Mouse (Mus musculus): Measurements from ENCODE around the gene Tnk2. TPM values are rescaled to one million over a fixed set of nuclear protein-coding genes. Genes with fewer than 3 reads are reported as not detected.
A peak's percentile ranks its signal among the peaks of the same experiment; 100 is the strongest.

Gene Tnk2
- 10 to 100 TPM; 26.5 to 47.4 TPM for total RNA-seq (2021)
- 100 and 110 TPM in 2 replicates for polyA plus RNA-seq (2012; rRNA removed)
- long read RNA-seq, full-length matches to known transcripts = 2 of 19 reads
- long read RNA-seq, partial matches to known transcripts = 13 of 19 reads
- long read RNA-seq, other reads (novel, unspliced or antisense) = 4 of 19 reads

GRCm38 (mm10) chr16:32643661-32644061, at the start of gene Tnk2:
Tnk2 (plus strand) TSS chr16:32643874.
- DNase-seq = peak; percentile 94

GRCm38 (mm10) chr16:32593916-32594315, 49.8 kb upstream of the Tnk2 start:
- no peak for DNase-seq

- no peak for DNase-seq
These were observed 49.0 kb upstream of the Tnk2 start for GRCm38 (mm10) chr16:32594701-32595100.

- DNase-seq = peak; percentile 55
These were observed 48.4 kb upstream of the Tnk2 start for GRCm38 (mm10) chr16:32595142-32595855.

DNA sequence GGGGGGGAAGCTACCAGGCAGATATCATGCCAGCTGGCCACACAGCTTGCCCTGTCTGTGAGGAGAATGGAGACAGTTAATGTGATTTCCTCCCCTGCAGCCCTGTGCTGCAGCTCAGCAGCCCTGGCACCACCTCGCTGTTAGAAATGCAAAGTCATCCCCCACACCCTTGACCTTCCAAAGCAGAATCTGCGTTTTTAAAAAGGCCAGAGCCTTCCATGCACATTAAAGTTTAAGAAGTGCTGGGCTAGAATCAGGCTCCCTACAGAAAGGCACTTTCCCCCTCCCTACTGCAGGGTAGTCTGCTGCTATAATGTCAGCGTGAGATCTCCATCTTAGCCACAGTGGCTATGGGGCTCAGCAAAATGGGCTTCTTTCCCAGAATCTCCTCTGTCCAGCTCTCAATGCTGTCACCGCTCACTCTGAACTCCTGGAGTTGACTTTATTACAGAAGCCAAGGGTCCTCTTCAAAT, 45.7 kb upstream of the Tnk2 start:
- peak; percentile 79 for DNase-seq

DNA sequence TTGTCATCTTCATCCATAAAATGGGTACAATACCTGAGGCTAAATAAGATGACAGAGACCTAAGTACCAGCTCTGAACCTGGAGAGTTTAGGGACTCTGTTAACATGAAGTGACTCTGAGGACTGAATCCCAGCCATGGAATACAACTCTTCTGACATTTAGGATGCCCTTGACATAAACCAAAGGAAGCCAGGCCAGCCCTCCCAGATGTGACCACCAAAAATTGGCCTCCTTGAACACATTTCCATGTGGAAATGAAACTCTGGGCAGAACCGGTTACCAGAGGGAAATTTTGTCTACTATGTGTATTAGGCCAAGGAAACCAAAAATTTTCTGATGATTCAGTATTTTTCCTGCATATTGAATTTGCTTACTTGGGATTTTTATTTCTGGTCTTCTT, 44.5 kb upstream of the Tnk2 start:
- peak; percentile 21 for DNase-seq

- DNase-seq = no peak
These were observed 41.4 kb upstream of the Tnk2 start for GRCm38 (mm10) chr16:32602193-32602685.

DNA sequence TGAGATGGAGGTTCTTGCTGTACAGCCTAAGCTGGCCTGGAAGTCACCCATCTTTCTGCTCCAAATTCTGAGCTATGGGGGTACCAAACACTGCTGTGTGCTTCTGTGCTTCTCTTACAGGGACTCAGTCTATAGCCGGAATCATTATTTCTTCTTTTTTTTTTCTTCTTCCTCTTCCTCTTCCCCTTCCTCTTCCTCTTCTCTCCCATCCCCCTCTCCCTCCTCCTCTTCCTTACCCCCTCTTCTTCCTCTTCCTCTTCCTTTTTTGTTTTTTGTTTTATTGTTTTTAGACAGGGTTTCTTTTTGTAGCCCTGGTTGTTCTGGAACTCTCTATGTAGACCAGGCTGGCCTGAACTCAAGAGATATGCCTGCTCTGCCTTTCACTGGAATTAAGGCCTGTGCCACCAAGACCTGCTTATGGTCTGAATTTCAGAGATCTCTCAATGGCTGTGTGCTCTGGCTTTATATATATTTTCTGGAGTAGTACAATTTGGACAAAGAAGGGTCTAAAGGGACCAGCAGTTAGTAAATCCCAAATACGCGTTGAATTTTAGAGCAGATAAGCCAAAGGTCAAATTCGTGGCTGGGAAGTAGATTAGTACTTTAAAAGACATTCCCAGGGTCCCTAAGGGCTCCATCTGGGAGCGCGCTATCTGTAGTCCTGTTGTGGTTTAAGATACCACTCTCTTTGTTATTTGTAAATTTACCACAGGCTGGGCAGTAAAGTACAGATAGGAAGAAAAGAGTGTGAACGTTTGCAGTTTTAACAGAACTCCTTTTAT, 35.9 kb upstream of the Tnk2 start:
- no peak for DNase-seq

DNA sequence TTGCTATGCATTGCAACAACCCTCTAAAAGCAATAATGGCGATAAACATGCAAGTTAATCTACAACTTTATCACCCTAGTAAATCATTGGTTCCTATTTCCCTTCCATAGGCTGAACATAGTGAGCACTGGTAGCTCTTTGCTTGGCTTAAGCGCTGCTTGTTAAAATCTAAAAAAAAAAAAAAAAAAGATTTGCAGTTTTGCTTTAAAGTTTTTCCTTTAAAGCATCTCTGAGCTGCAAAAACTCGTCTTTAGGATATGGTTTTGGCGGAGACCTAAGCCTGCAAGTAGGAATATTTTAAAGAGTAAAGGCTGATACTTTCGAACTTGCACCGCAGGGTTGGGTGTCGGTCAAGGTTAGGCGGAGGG, 35.3 kb upstream of the Tnk2 start:
- DNase-seq = no peak

DNA sequence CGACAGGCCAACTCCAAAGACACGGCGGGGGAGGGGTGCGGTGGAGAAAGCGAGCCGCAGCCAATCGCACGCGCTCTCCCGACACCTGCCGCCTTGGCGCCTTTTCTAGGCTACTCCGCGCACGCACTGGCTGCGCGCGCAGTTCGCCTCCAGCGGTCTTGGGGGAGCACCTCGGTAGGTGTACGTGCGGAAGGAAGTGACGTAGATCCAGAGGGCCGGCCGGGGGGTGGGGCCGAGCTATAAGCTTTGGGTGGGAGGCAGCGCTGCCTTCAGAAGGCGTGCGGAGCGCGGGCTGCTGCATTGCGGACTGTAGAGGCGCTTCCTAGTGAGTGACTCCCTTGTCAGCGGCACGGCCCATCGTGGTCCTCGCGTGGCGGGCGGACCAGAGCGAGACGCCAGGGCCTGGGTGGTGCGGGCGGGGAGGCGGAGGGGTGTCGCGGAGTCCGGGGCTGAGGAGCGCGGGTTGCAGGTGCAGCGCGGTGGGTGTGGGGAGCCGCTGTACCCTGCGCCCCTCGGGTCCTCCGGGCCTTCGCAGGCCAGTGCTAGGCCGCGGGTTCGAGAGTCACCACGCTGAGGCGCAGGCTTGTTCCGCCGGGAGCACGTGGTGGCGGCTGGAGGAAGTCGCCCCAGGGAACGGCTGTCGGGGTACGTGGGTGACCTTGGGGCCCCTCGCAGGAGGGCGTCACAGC, 34.8 kb upstream of the Tnk2 start, which contains the start of gene Tfrc:
Gene Tfrc, plus strand, starts transcription at position 209 of the 689 bp plus-strand sequence.
- DNase-seq = peak; percentile 98

GRCm38 (mm10) chr16:32609401-32609779, 34.3 kb upstream of the Tnk2 start:
- DNase-seq = no peak

- no peak for DNase-seq
These were observed 33.0 kb upstream of the Tnk2 start for GRCm38 (mm10) chr16:32610460-32611255.

- no peak for DNase-seq
These were observed 31.6 kb upstream of the Tnk2 start for GRCm38 (mm10) chr16:32612052-32612451.

DNA sequence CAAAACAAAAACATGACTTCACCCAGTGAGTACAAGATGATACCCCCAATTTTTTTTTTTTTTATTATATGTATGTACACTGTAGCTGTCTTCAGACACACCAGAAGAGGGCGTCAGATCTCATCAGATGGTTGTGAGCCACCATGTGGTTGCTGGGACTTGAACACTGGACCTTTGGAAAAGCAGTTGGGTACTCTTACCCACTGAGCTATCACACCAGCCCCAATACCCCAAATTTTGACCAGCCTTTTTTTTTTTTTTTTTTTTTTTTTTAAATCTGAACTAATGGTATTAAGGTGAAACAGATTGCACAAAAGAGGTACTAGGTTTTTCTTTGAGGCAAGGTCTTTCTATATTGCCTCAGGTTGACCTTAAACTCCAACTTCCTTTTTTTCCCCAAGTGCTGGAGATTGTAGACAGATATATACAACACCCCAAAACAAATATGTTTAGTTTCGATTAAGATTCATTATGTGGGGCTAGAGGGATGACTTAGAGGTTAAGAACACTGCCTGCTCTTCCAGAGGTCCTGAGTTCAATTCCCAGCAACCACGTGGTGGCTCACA, 30.3 kb upstream of the Tnk2 start:
- DNase-seq = no peak

DNA sequence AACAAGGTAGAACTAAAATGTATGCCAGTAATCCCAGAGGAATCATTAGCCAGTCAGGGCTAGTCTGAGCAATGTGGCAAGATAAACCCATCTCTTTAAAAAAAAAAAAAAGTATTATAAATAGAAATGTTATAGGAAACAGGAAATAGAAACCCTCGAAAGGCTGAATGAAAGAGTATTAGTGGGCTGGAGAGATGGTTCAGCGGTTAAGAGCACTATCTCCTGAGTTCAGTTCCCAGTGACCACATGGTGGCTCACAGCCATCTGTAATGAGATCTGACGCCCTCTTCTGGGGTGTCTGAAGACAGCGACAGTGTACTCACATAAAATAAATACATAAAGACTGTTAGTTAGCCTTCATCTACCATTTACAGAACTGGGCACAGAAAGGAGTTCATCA, 29.6 kb upstream of the Tnk2 start:
- DNase-seq = no peak

GRCm38 (mm10) chr16:32618946-32619345, 24.7 kb upstream of the Tnk2 start:
- DNase-seq = no peak

DNA sequence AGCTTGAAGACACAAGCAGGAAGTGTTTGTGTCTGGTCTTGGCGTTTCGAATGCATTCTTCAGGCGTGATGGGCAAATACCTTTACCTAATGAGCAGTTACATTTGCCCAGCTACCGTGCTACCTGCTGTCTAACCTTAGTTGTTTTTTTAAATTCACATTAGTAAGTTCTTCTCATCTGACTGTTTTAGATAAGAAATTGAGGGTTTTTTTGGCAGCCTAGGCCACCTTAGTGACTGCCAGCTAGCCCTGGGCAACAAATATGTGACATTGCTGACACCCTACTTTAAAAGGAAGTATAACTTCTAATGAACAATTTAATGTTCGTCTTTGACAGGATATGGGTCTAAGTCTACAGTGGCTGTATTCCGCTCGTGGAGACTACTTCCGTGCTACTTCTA, 15.5 kb upstream of the Tnk2 start:
- DNase-seq = no peak

- DNase-seq = no peak
These were observed 11.3 kb upstream of the Tnk2 start for GRCm38 (mm10) chr16:32632328-32632824.

DNA sequence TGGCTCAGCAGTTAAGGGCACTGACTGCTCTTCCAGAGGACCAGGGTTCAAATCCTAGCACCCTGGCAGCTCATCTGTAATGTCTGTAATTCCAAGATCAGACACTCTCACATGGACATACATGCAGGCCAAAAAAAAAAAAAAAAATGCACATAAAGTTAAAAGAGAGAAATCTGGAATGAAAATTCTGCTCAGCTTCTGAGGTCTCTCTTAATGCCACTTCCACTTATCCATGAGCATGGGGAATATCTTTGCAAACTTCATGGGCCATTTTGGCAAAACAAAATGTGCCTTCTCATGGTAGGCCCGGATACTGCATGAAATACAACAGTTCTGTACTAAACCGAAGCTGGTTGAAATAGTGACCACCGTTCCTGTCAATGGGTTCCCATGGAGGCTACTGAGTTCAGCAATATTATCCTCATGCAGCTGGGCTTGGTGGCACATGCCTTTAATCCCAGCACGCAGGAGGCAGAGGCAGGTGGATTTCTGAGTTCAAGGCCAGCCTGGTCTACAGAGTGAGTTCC, 10.1 kb upstream of the Tnk2 start:
- DNase-seq = no peak

GRCm38 (mm10) chr16:32634183-32634582, 9.5 kb upstream of the Tnk2 start:
- DNase-seq = no peak

DNA sequence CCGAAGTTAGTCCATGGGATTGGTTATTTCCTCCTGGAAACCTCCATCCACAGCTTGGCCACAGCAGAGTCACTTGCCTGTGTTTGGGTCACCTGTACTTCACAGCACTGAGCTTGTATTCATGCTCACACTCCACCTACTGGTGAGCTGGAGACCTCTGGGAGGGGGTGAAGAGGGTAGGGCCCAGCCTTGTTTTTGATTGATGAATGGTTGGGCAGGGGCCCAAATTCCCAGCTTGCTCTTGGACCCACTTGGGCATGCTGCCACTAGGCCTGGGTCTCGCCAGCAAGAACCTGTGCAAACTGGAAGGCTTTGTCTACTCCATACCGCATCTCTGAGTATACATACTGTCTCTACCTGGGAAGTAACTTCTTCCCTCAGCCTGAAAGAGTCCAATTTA, 8.4 kb upstream of the Tnk2 start:
- DNase-seq = no peak
